Mouse (Mus musculus) G1E (cell line): Measurements from ENCODE around the gene Matn4.

Experiments
- CTCF ChIP-seq: IDR thresholded peaks from 2 replicates; pipeline ENCODE4 v1.5.1; 2012; ENCODE audit warnings: low read depth, low read length, inconsistent platforms, mixed read lengths
- GATA1 ChIP-seq: IDR thresholded peaks from 2 replicates; pipeline ENCODE4 v1.6.1; 2012; ENCODE audit warnings: borderline replicate concordance, low read length, inconsistent platforms, mixed read lengths

GRCm38 (mm10) chr2:164360974-164361657 is 43.8 kb downstream of the Matn4 start:
- TF ChIP-seq CTCF (no peak), GATA1 (no peak)
